Mouse (Mus musculus): ENCODE measurements around the gene Itpkc. TPM values are rescaled to one million over a fixed set of nuclear protein-coding genes. Genes with fewer than 3 reads are reported as not detected.
A peak's percentile ranks its signal among the peaks of the same experiment; 100 is the strongest.

Itpkc gene
- polyA plus RNA-seq, 2 experiments = 1.3 to 2.0 TPM

DNA sequence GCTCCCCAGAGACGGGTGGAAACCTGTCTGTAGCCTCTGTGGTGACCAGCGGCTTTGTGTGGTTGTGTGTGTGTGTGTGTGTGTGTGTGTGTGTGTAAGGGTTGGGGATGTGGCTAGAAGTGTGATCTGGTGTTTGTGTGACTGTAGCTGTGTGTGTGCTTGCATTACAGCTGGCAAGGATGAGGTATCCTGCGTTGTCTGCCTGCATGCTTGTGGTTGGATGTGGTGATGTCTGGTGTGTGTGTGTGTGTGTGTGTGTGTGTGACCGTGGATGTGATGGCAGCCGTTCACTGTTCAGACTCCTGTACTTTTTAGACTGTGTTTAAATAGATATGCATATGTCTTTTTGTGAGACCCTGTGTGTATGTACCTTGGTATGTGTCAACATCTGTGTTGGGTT is 31.3 kb upstream of the Itpkc start:
- H3K4me2 ChIP-seq (ENCODE audit: low read depth) = peak overlapping the region; percentile 99
- no peak overlapping the region for H3K9ac ChIP-seq (replicated peaks)
- WGBS (ENCODE audit: insufficient replicate concordance) = 51% methylated on average over 5 of the region's 5 CpGs
- H3K4me3 ChIP-seq (ENCODE audit: insufficient read depth in 1 of 2, low read depth in 2 of 2, low read length in 2 of 2) = no peak overlapping the region
- DNase-seq (ENCODE audit: low read depth in 3 of 3, low spot score in 3 of 3) (no peak), ATAC-seq (ENCODE audit: insufficient read depth) (no peak)
- no peaks in the 10 kb centered on the region for H3K36me3 ChIP-seq (replicated peaks; ENCODE audit: control insufficient read depth, insufficient read depth, low read depth)
- TF ChIP-seq EP300 (IDR thresholded peaks at IDR 0.05; ENCODE audit: low read depth) (no peak), CTCF (IDR thresholded peaks at IDR 0.05; ENCODE audit: low read depth) (no peak)
- peaks cover 0 to 4% of the 10 kb centered on the region in 2 experiments; a peak in 2 of 4 replicates for H3K4me1 ChIP-seq (replicated peaks; ENCODE audit: control insufficient read depth in 2 of 2, insufficient read depth in 2 of 2, low read length in 1 of 2)
- H3K9me3 ChIP-seq (ENCODE audit: control insufficient read depth, low read length) = no peaks in the 10 kb centered on the region
- no peak overlapping the region for H3K27ac ChIP-seq
- H3K27me3 ChIP-seq (ENCODE audit: control insufficient read depth, insufficient read depth, low read length) = no peaks in the 10 kb centered on the region

DNA sequence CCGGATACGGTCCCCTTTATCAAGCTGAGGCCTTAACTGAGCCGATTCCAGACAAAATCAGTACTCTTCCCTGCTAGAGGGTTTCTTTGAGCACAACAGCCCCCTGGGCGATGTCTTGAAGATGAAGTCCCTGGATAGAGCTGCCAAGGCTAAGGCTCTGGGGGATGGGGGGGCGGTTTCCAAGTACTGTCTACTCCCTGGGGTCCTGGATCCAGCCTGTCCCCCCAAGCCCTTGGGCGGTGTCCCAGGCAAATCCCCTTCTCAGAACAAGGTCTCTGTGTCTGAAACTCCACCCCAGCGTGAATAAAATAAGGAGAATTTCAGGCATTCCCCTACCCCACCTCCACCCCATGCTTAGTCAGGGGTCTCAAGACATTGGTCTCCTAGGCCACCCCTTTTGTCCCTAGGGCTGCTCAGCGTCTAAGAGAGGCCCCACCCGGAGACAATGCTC is 30.8 kb upstream of the Itpkc start:
- no peaks in the 10 kb centered on the region for H3K27me3 ChIP-seq (ENCODE audit: control insufficient read depth, insufficient read depth, low read length)
- H3K4me3 ChIP-seq (ENCODE audit: insufficient read depth in 1 of 2, low read depth in 2 of 2, low read length in 2 of 2) = peak overlapping the region; percentile 45 to 68
- no peak for TF ChIP-seq EP300 (IDR thresholded peaks at IDR 0.05; ENCODE audit: low read depth)
- WGBS (ENCODE audit: insufficient replicate concordance) = 19% methylated on average over 9 of the region's 9 CpGs
- no peak for DNase-seq (ENCODE audit: low read depth in 3 of 3, low spot score in 3 of 3)
- peaks cover 0 to 8% of the 10 kb centered on the region in 2 experiments; a peak in 2 of 4 replicates for H3K4me1 ChIP-seq (replicated peaks; ENCODE audit: control insufficient read depth in 2 of 2, insufficient read depth in 2 of 2, low read length in 1 of 2)
- no peak for ATAC-seq (ENCODE audit: insufficient read depth)
- no peaks in the 10 kb centered on the region for H3K36me3 ChIP-seq (replicated peaks; ENCODE audit: control insufficient read depth, insufficient read depth, low read depth)
- peak overlapping the region; percentile 64; the same call in 1 of the 2 replicates for H3K9ac ChIP-seq (replicated peaks)
- peak overlapping the region; percentile 99 for H3K4me2 ChIP-seq (ENCODE audit: low read depth)
- no peak overlapping the region for H3K27ac ChIP-seq
- no peaks in the 10 kb centered on the region for H3K9me3 ChIP-seq (ENCODE audit: control insufficient read depth, low read length)

DNA sequence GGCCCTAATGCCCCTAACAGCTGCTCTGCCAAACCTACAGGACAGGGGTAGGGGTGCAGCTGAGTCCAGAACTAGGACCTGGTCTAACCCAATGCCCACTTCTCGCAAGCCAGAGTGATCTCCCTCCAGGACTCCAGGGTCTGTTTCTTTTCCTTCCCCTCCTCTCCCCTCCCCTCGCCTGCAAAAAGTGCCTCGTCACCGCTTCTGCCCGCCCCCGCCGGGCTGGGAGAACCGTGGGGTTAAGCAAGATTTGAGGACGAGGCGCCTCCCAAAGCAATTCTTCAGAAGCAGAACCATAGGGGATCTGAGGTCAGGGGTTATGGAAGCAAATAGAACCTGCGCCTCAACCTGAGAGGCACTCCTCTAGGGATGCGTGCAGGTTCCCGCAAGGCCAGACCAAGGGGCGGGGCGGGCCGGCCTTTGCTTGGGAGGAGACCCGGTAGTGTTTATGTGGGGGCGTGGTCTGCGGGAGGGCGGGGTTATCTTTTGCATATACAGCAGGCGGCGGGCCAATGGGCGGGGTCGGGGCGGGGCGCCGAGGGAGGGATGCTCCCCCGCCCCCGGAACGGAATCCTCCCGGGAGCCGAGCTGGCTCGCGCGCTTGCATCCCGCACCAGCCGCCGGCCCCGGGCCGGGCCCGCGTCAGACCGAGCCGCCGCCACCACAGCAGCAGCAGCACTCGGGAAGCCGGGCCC is 29.9 kb upstream of the Itpkc start, which contains the start of gene Numbl:
TSS of gene Numbl (plus strand) at position 229 of the 695 bp plus-strand sequence.
- DNase-seq (ENCODE audit: low read depth in 3 of 3, low spot score in 3 of 3) (peak; percentile 89 to 93 (median 91)), ATAC-seq (ENCODE audit: insufficient read depth) (peak; percentile 89)
- Histone ChIP-seq H3K27me3 (ENCODE audit: control insufficient read depth, insufficient read depth, low read length) (no peaks in the 10 kb centered on the region), H3K36me3 (replicated peaks; ENCODE audit: control insufficient read depth, insufficient read depth, low read depth) (no peaks in the 10 kb centered on the region), H3K9ac (replicated peaks) (peak within 1 kb of the TSS; percentile 68), H3K27ac (peak within 1 kb of the TSS; percentile 58), H3K4me3 (ENCODE audit: insufficient read depth in 1 of 2, low read depth in 2 of 2, low read length in 2 of 2) (peak within 1 kb of the TSS; percentile 68 to 77), H3K9me3 (ENCODE audit: control insufficient read depth, low read length) (no peaks in the 10 kb centered on the region), H3K4me1 (replicated peaks; ENCODE audit: control insufficient read depth in 2 of 2, insufficient read depth in 2 of 2, low read length in 1 of 2) (peaks cover 0 to 8% of the 10 kb centered on the region in 2 experiments; a peak in 2 of 4 replicates), H3K4me2 (ENCODE audit: low read depth) (peak within 1 kb of the TSS; percentile 99)
- under 1% methylated on average over 46 of the region's 47 CpGs for WGBS (ENCODE audit: insufficient replicate concordance)
- TF ChIP-seq CTCF (IDR thresholded peaks at IDR 0.05; ENCODE audit: low read depth) (no peak), EP300 (IDR thresholded peaks at IDR 0.05; ENCODE audit: low read depth) (no peak)

DNA sequence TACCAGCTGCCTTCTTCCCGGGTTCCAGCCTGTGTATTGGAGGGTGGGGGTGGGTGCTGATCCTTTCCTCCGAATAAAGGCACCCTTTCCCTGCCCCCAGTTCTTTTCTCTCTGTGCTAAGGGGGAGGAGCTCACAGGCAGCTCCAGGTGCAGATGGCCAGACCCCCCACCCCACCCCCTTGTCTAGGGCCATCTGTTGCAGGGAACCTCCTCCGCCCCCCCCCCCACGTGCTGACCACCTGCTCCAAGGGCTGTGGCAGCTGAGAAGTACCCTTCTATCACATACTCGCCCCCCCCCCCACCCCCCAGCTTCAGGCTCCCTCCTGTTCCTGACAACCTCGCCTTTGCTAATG is 29.4 kb upstream of the Itpkc start:
- H3K27me3 ChIP-seq (ENCODE audit: control insufficient read depth, insufficient read depth, low read length) = no peaks in the 10 kb centered on the region
- H3K4me1 ChIP-seq (replicated peaks; ENCODE audit: control insufficient read depth in 2 of 2, insufficient read depth in 2 of 2, low read length in 1 of 2) = peaks cover 0 to 8% of the 10 kb centered on the region in 2 experiments; a peak in 2 of 4 replicates
- ATAC-seq (ENCODE audit: insufficient read depth) (no peak), DNase-seq (ENCODE audit: low read depth in 3 of 3, low spot score in 3 of 3) (no peak)
- 15% methylated on average over 4 of the region's 6 CpGs for WGBS (ENCODE audit: insufficient replicate concordance)
- no peaks in the 10 kb centered on the region for H3K9me3 ChIP-seq (ENCODE audit: control insufficient read depth, low read length)
- no peaks in the 10 kb centered on the region for H3K36me3 ChIP-seq (replicated peaks; ENCODE audit: control insufficient read depth, insufficient read depth, low read depth)
- peak overlapping the region; percentile 58 for H3K27ac ChIP-seq
- peak overlapping the region; percentile 99 for H3K4me2 ChIP-seq (ENCODE audit: low read depth)
- peak overlapping the region; percentile 68 for H3K9ac ChIP-seq (replicated peaks)
- H3K4me3 ChIP-seq (ENCODE audit: insufficient read depth in 1 of 2, low read depth in 2 of 2, low read length in 2 of 2) = peak overlapping the region; percentile 68 to 77
- TF ChIP-seq EP300 (IDR thresholded peaks at IDR 0.05; ENCODE audit: low read depth) = no peak
- TF ChIP-seq CTCF (IDR thresholded peaks at IDR 0.05; ENCODE audit: low read depth) = no peak

DNA sequence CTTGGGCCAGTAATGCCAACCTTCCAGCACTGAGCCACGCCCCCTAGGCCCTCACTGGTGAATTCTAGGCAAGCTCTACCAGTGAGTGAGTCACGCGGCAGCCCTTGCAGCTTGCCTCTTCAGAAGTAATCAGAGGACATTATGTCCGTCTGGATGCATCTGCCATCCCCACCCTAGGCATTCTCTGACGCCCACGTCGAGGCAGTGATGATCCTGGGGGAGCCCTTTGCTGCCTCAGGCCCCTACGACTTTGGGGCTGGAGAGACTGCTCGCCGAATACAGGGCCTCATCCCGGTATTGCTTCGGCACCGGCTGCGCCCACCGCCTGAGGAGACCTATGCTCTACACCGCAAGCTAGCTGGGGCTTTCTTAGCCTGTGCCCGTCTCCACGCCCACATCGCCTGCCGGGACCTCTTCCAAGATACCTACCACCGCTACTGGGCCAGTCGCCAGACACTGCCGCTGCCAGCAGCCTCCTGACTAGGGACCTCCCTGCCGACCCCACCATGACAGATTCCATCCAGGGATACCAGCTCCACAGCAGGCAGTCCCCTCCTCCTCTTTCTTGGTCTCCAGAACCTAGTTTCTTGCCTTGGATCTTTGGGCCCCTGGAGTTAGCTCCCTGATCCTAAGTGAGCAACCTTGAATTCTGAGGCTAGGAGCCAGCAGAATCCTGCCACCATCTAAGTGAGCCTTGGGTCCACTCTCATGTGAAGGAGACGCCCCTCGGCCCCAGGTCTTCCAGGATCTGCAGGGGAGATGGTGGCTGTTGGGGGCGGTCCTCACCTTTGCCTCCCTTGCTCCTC is 28.8 kb upstream of the Itpkc start:
- H3K9me3 ChIP-seq (ENCODE audit: control insufficient read depth, low read length) = no peaks in the 10 kb centered on the region
- no peak overlapping the region for H3K9ac ChIP-seq (replicated peaks)
- H3K4me2 ChIP-seq (ENCODE audit: low read depth) = peak overlapping the region; percentile 99; the same call in 1 of the 2 replicates
- TF ChIP-seq CTCF (IDR thresholded peaks at IDR 0.05; ENCODE audit: low read depth) = no peak
- TF ChIP-seq EP300 (IDR thresholded peaks at IDR 0.05; ENCODE audit: low read depth) = no peak
- no peaks in the 10 kb centered on the region for H3K36me3 ChIP-seq (replicated peaks; ENCODE audit: control insufficient read depth, insufficient read depth, low read depth)
- H3K27ac ChIP-seq = no peak overlapping the region
- WGBS (ENCODE audit: insufficient replicate concordance) = 63% methylated on average over 27 of the region's 27 CpGs
- H3K4me3 ChIP-seq (ENCODE audit: insufficient read depth in 1 of 2, low read depth in 2 of 2, low read length in 2 of 2) = no peak overlapping the region
- DNase-seq (ENCODE audit: low read depth in 3 of 3, low spot score in 3 of 3) = no peak
- H3K27me3 ChIP-seq (ENCODE audit: control insufficient read depth, insufficient read depth, low read length) = no peaks in the 10 kb centered on the region
- peaks cover 0 to 9% of the 10 kb centered on the region in 2 experiments; a peak in 2 of 4 replicates for H3K4me1 ChIP-seq (replicated peaks; ENCODE audit: control insufficient read depth in 2 of 2, insufficient read depth in 2 of 2, low read length in 1 of 2)
- no peak for ATAC-seq (ENCODE audit: insufficient read depth)

All from liver, embryonic 14.5 days (tissue).